Mouse (Mus musculus): ENCODE results near the gene Ift140.
"Not testable (repeated sequence)": the region's sequence is repeated elsewhere in the genome, so short reads cannot be mapped to it uniquely, and the experiment has no call there.

Gene Ift140

GRCm38 (mm10) chr17:25117263-25117662 lies 101.4 kb downstream of the Ift140 start:
- no peak for DNase-seq (ENCODE audit: low read depth)

GRCm38 (mm10) chr17:25120406-25120805 lies 104.5 kb downstream of the Ift140 start, which contains the start of gene Ptx4:
Ptx4 (plus strand) TSS chr17:25120760.
- no peak for DNase-seq (ENCODE audit: low read depth)

GRCm38 (mm10) chr17:25123979-25124378 lies 108.1 kb downstream of the Ift140 start:
- no peak for DNase-seq (ENCODE audit: low read depth)

GRCm38 (mm10) chr17:25125442-25126060 lies 109.7 kb downstream of the Ift140 start:
- not testable (repeated sequence) for DNase-seq (ENCODE audit: low read depth)

- DNase-seq (ENCODE audit: low read depth): no peak
Measured at GRCm38 (mm10) chr17:25127079-25127478, 111.2 kb downstream of the Ift140 start.

GRCm38 (mm10) chr17:25127681-25128080 lies 111.8 kb downstream of the Ift140 start:
- no peak for DNase-seq (ENCODE audit: low read depth)

- no peak for DNase-seq (ENCODE audit: low read depth)
Measured at GRCm38 (mm10) chr17:25130060-25130459, 114.2 kb downstream of the Ift140 start.

GRCm38 (mm10) chr17:25133275-25133698 lies 117.4 kb downstream of the Ift140 start, which contains the start of gene Clcn7:
Clcn7 (plus strand) TSS chr17:25133391.
- DNase-seq (ENCODE audit: low read depth): peak; percentile 71

GRCm38 (mm10) chr17:25135622-25136021 lies 119.7 kb downstream of the Ift140 start:
- DNase-seq (ENCODE audit: low read depth): no peak

- DNase-seq (ENCODE audit: low read depth): no peak
Measured at GRCm38 (mm10) chr17:25138803-25139202, 122.9 kb downstream of the Ift140 start.

GRCm38 (mm10) chr17:25139960-25140359 lies 124.1 kb downstream of the Ift140 start:
- DNase-seq (ENCODE audit: low read depth): no peak
